Mouse (Mus musculus) common myeloid progenitor, adult 5-6 weeks (primary cell): ENCODE measurements around the gene Stab1. TPM values are rescaled to one million over a fixed set of nuclear protein-coding genes. Genes with fewer than 3 reads are reported as not detected.

Source experiments
- ATAC-seq: replicated peaks from 2 replicates; pipeline ENCODE4 v1.8.0; 2016; ENCODE audit warnings: low read depth, mild to moderate bottlenecking, moderate TSS enrichment, inconsistent platforms; ENCODE audit not compliant: poor library complexity, severe bottlenecking
- total RNA-seq: library from RNA; stranded (forward); fragments of 200-1000, 187-1606 nt; gene quantifications from 2 replicates; pipeline ENCODE4 v1.2.3, GENCODE M21; 2017

Gene Stab1
- total RNA-seq, 1 experiment from 2014 or later: not detected

DNA sequence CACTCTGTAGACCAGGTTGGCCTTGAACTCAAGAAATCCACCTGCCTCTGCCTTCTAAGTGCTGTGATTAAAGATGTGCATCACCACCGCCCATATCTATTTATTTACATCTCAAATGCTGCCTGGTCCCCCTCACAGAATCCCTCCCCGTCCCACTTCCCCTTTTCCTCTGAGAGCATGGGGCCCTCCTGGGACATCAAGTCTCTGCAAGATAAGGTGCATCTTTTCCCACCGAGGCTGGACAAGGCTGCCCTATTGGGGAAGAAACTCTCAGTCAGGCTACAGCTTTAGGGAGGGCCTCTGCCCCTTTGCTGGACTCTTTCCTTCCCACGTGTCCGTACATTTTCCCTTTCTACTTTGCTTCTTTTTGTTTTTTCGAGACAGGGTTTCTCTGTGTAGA, 1.1 kb upstream of the Stab1 start:
- ATAC-seq: no peak

DNA sequence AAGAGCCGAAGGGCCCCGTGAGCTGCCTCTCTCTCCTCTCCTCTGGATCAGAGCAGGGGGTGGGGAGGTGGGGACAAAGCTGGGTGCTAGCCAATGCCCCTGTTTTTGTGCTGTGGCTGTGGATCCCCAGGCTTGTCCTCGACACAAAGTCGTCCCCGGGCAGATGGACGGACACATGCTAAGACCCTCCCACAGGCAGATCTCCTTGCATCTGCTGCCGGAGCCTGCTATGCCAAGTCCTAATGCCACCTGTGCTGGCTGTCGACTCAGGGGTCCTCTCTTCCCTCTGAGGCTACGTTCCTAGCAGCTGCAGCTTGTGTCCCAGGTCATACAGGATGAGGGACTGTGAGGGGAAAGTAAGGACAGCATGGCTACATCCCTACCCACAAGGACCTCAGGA, 1.6 kb downstream of the Stab1 start:
- no peak for ATAC-seq

- peak; percentile 67 for ATAC-seq
Observed at GRCm38 (mm10) chr14:31165991-31166630, 2.3 kb downstream of the Stab1 start.

GRCm38 (mm10) chr14:31165458-31165857, 3.0 kb downstream of the Stab1 start:
- no peak for ATAC-seq

DNA sequence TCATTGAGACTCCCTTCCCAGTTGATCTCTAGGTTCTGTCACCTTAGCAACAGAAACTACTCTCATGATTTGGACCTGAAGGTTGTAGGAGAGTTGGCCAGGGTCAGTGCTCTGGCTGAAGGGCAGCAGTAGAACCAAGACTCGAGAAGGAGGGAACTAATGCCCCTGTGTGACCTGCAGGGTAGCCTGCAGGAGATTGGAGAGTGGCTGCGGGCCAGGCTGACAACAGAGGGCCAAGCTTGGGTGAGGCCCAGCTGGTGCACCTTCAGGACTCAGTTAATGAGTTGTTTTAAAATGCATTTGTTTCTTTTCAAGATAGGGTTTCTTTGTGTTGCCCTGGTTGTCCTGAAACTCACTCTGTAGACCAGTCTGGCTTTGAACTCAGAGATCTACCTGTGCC, 3.4 kb downstream of the Stab1 start:
- no peak for ATAC-seq

- ATAC-seq: no peak
Observed at GRCm38 (mm10) chr14:31164067-31164466, 4.4 kb downstream of the Stab1 start.

GRCm38 (mm10) chr14:31161638-31162037, 6.8 kb downstream of the Stab1 start:
- no peak for ATAC-seq

- no peak for ATAC-seq
Observed at GRCm38 (mm10) chr14:31161191-31161590, 7.2 kb downstream of the Stab1 start.

DNA sequence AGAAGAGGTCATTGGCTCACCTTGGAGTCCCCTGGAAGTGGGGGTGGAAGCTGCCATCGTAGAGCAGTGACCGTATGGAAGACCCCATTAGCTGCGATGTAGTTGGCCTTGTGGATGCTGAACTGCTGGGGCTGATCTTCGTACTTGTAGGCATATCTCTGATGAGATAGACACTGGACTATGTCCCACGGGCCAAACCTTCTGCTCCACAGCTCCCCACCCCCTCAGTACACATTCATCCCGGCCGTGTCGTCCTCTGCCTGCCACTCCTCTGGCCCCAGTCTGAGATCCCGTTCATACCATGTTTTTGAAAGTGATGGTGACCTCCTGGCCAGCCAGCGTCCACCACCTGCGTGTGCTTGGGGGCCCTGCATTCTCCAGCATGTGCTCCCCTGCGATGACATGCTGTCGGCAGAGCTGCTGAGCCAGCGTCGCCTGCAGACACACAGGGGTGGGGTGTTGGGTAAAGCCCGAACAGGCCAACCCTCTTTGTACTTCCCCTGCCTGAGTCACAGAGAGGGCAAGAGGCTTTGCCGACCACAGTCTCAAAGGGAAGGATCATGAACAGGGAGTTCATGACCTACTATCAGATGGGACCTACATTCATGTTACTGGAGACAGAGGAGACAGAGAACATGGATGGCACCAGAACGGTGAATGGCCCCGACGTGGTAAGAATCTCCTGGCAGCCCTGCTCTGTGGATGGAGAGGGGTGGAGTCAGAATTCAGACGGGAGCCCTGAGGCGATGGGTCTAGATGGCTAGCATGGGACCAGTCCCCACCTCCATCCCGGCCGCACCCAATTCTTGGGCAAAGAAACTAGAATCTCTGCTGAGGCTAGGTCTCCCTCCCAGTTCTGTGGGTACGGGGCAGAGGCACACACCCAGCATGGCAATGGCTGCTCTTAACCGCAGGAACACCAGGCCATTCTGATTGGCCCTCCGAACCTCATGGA, 8.0 kb downstream of the Stab1 start:
- peak; percentile 82 for ATAC-seq

DNA sequence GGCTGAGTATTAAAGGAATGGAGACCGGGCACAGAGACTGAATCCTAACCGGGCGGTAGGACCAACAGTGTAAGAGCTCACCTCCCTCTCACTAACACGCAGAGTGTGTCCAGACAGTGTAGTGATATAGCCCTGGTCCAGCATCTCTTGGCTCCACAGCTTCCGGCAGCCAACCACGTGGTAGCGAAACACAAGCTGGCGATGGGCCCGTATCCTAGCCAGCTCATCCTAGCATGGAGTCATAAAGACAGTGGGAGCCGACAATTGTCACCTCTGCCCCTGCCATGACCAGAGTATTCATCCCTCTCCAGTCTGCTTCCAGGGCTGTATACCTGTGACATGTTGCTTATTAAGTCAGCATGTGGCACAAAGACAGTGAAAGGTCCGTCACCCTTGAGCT, 22.7 kb downstream of the Stab1 start:
- ATAC-seq: no peak

DNA sequence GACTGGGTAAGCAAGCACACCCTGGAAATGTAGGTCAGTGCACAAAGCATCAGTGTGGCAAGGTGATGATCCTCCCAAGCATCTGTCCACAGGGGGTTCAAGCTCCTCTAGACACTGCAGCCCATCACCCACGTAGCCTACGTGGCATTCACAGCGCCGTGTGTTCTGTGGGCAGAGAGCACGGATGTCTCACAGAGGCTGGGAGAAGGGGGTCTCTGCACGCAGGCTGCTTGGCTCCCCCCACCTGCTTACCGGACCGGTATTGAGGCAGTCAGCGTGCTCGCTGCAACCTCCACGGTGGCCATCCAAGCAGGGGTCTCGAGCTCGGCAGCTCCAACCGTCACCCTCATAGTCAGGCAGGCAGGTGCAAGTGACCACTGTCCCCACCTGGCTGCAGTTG, 27.4 kb downstream of the Stab1 start:
- no peak for ATAC-seq

DNA sequence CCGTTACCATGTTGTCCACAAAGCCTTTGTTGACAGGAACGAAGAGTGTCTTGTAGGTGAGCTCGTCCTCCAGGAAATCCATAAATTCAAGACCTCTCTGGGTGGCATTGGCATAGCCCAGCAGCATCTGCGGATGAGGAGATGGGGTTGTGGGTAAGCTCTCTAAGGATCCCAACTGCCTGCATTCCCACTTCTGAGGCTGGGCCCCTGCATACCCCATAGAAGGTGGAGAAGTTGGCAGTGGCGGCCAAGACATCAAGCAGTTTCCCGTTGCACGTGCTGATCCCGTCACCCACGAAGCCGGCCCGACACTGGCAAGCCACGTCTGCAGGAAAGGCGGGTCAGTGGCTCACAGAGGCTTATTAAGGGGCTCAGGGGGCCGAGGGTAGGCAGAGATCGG, 28.3 kb downstream of the Stab1 start:
- no peak for ATAC-seq

DNA sequence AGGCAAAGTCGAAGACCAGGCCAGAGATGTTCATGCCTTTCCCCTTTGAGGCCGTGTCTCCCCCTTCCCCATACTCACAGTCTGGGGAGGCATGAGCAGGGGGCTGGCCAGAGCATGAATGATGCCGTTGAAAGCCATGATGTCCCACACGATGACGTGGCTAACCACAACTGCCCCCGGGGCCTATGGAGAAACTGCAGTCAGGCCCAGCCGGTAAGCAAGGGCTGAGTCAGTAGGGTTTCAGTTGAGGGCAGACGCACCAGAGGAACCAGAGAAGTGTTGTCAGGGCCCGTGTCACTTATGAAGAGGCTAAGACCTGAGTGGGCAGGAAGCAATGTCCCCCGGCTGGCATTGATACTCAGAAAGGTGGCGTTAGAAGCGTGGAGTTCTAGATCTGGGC, 28.8 kb downstream of the Stab1 start:
- peak; percentile 43 for ATAC-seq

DNA sequence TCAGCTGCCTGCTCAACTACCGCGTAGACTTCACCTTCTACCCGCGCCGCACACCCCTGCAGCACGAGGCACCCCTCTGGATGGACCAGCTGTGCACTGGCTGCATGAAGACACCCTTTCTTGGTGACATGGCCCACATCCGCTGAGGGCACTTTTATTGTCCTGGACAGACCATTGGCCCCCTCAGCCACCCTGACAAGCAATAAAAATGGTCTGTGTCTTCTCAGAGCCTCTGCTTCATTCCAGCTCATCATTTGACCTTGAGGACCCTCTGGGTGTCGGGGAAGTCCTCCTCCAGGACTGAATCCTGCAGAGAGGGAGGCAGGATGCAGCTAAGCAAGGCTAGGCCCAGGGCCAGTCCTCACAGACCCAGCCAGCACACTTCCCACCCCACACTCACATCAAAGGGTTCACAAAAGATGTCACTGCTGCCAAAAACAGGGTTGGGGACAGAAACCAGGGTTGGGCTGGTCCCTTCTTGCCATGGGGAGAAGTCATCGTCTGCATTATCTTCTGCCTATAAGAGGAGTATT, 29.5 kb downstream of the Stab1 start:
- no peak for ATAC-seq

- no peak for ATAC-seq
Observed at GRCm38 (mm10) chr14:31138219-31138896, 30.1 kb downstream of the Stab1 start.

GRCm38 (mm10) chr14:31137791-31138190, 30.6 kb downstream of the Stab1 start:
- no peak for ATAC-seq

DNA sequence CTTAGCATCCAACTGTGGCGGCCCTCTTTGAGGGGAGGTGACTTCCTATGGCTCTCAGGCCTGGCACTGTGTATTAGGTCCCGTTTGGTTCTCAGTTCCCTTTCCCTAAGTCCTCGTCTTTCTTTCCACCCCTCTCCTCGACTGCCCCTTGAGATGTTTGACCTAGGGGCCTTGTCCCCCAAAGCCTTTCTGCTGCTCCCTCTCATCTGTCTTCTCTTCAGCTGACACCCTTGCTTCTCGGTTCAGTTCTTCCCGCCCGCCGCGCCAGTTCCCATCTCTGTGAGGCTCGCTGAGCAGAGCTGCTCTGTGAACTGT, 31.2 kb downstream of the Stab1 start:
- no peak for ATAC-seq

GRCm38 (mm10) chr14:31136411-31137280, 31.8 kb downstream of the Stab1 start:
- no peak for ATAC-seq

- no peak for ATAC-seq
Observed at GRCm38 (mm10) chr14:31135495-31136410, 32.7 kb downstream of the Stab1 start.
